Mouse (Mus musculus) lung, embryonic 15.5 days (tissue): Measurements from ENCODE around the gene Oas1d. TPM values are rescaled to one million over a fixed set of nuclear protein-coding genes. Genes with fewer than 3 reads are reported as not detected.

Experiments
- polyA plus RNA-seq: library from polyadenylated mRNA; unstranded; fragments of >200 nt; fragmentation: Nextera tagmentation; extraction: Ambion mirVana; gene quantifications from 2 replicates; pipeline ENCODE4 v1.2.1, GENCODE M21; 2015

Gene Oas1d
- polyA plus RNA-seq, 1 experiment from 2014 or later = not detected

Other genes starting within 250 kb of the Oas1d start
- 2.5 and 3.8 TPM in 2 replicates for gene Dtx1, start 202.6 kb upstream of the Oas1d start, polyA plus RNA-seq
- 0.30 and 0.34 TPM in 2 replicates for gene Oas2, start 164.7 kb upstream of the Oas1d start, polyA plus RNA-seq
- 0.09 and 0.12 TPM in 2 replicates for gene Oas3, start 136.9 kb upstream of the Oas1d start, polyA plus RNA-seq
- gene Oas1e, start 119.0 kb upstream of the Oas1d start, polyA plus RNA-seq = not detected in 2 replicates
- 0.33 and 0.49 TPM in 2 replicates for gene Oas1c, start 102.0 kb upstream of the Oas1d start, polyA plus RNA-seq
- gene Oas1f, start 67.2 kb upstream of the Oas1d start, polyA plus RNA-seq = not detected in 2 replicates
- gene Oas1h, start 53.1 kb upstream of the Oas1d start, polyA plus RNA-seq = not detected in 2 replicates
- 0.66 and 1.0 TPM in 2 replicates for gene Oas1g, start 26.9 kb upstream of the Oas1d start, polyA plus RNA-seq
- gene Oas1a, start 7.0 kb upstream of the Oas1d start, polyA plus RNA-seq = 1.6 and 1.9 TPM in 2 replicates
- 0.07 TPM in 1 of 2 replicates, not detected in the other for gene Rph3a, start 95.6 kb downstream of the Oas1d start, polyA plus RNA-seq